Mouse (Mus musculus): ENCODE data around the gene Tfap2b. TPM values are rescaled to one million over a fixed set of nuclear protein-coding genes. Genes with fewer than 3 reads are reported as not detected.

Gene Tfap2b
- polyA plus RNA-seq, 1 experiment from 2014 or later: 78.3 TPM

GRCm38 (mm10) chr1:19234432-19235205 is 25.9 kb downstream of the Tfap2b start:
- no peak for ATAC-seq (ENCODE audit: low FRiP score, low read depth)
- H3K4me2 ChIP-seq: no peak overlapping the region
- no peaks in the 10 kb centered on the region for H3K9me3 ChIP-seq
- no peaks in the 10 kb centered on the region for H3K36me3 ChIP-seq
- no peak overlapping the region for H3K4me3 ChIP-seq
- WGBS: 4% methylated on average over 31 of the region's 31 CpGs
- H3K9ac ChIP-seq: no peak overlapping the region
- peaks cover 75% of the 10 kb centered on the region for H3K27me3 ChIP-seq
- H3K27ac ChIP-seq (replicated peaks): no peak overlapping the region
- H3K4me1 ChIP-seq (replicated peaks): no peaks in the 10 kb centered on the region

GRCm38 (mm10) chr1:19236051-19236450 is 27.3 kb downstream of the Tfap2b start:
- H3K36me3 ChIP-seq: no peaks in the 10 kb centered on the region
- H3K4me2 ChIP-seq: no peak overlapping the region
- H3K4me3 ChIP-seq: no peak overlapping the region
- H3K4me1 ChIP-seq (replicated peaks): peaks cover 4% of the 10 kb centered on the region
- H3K9me3 ChIP-seq: no peaks in the 10 kb centered on the region
- 6% methylated on average over 5 of the region's 5 CpGs for WGBS
- H3K9ac ChIP-seq: no peak overlapping the region
- H3K27ac ChIP-seq (replicated peaks): no peak overlapping the region
- ATAC-seq (ENCODE audit: low FRiP score, low read depth): no peak
- H3K27me3 ChIP-seq: peaks cover 79% of the 10 kb centered on the region

GRCm38 (mm10) chr1:19236591-19236990 is 27.9 kb downstream of the Tfap2b start:
- no peak overlapping the region for H3K4me2 ChIP-seq
- peaks cover 9% of the 10 kb centered on the region for H3K4me1 ChIP-seq (replicated peaks)
- H3K9ac ChIP-seq: no peak overlapping the region
- peaks cover 78% of the 10 kb centered on the region for H3K27me3 ChIP-seq
- H3K27ac ChIP-seq (replicated peaks): no peak overlapping the region
- no peaks in the 10 kb centered on the region for H3K9me3 ChIP-seq
- no peaks in the 10 kb centered on the region for H3K36me3 ChIP-seq
- no peak overlapping the region for H3K4me3 ChIP-seq
- WGBS: 3% methylated on average over 21 of the region's 21 CpGs
- peak; percentile 25; the same call in 1 of the 2 replicates for ATAC-seq (ENCODE audit: low FRiP score, low read depth)

GRCm38 (mm10) chr1:19237061-19237460 is 28.3 kb downstream of the Tfap2b start:
- 9% methylated on average over 9 of the region's 9 CpGs for WGBS
- H3K36me3 ChIP-seq: no peaks in the 10 kb centered on the region
- no peaks in the 10 kb centered on the region for H3K9me3 ChIP-seq
- ATAC-seq (ENCODE audit: low FRiP score, low read depth): no peak
- H3K27me3 ChIP-seq: peaks cover 80% of the 10 kb centered on the region
- H3K9ac ChIP-seq: no peak overlapping the region
- H3K4me3 ChIP-seq: no peak overlapping the region
- H3K4me2 ChIP-seq: no peak overlapping the region
- H3K27ac ChIP-seq (replicated peaks): no peak overlapping the region
- peaks cover 9% of the 10 kb centered on the region for H3K4me1 ChIP-seq (replicated peaks)

GRCm38 (mm10) chr1:19237721-19238410 is 29.2 kb downstream of the Tfap2b start:
- WGBS: 9% methylated on average over 8 of the region's 8 CpGs
- peaks cover 9% of the 10 kb centered on the region for H3K4me1 ChIP-seq (replicated peaks)
- no peaks in the 10 kb centered on the region for H3K9me3 ChIP-seq
- no peak overlapping the region for H3K4me2 ChIP-seq
- no peaks in the 10 kb centered on the region for H3K36me3 ChIP-seq
- no peak overlapping the region for H3K27ac ChIP-seq (replicated peaks)
- H3K4me3 ChIP-seq: no peak overlapping the region
- no peak overlapping the region for H3K9ac ChIP-seq
- no peak for ATAC-seq (ENCODE audit: low FRiP score, low read depth)
- peaks cover 81% of the 10 kb centered on the region for H3K27me3 ChIP-seq

- no peak overlapping the region for H3K9ac ChIP-seq
- no peak overlapping the region for H3K4me2 ChIP-seq
- H3K36me3 ChIP-seq: no peaks in the 10 kb centered on the region
- H3K4me3 ChIP-seq: no peak overlapping the region
- H3K27me3 ChIP-seq: peaks cover 83% of the 10 kb centered on the region
- no peaks in the 10 kb centered on the region for H3K9me3 ChIP-seq
- peaks cover 9% of the 10 kb centered on the region for H3K4me1 ChIP-seq (replicated peaks)
- no peak overlapping the region for H3K27ac ChIP-seq (replicated peaks)
- no peak for ATAC-seq (ENCODE audit: low FRiP score, low read depth)
These were observed 31.3 kb downstream of the Tfap2b start for GRCm38 (mm10) chr1:19240054-19240453.

GRCm38 (mm10) chr1:19241316-19241715 is 32.6 kb downstream of the Tfap2b start:
- no peak overlapping the region for H3K9ac ChIP-seq
- H3K4me3 ChIP-seq: peak overlapping the region; percentile 20
- H3K9me3 ChIP-seq: no peaks in the 10 kb centered on the region
- no peak overlapping the region for H3K27ac ChIP-seq (replicated peaks)
- peak overlapping the region; percentile 52 for H3K4me2 ChIP-seq
- no peaks in the 10 kb centered on the region for H3K36me3 ChIP-seq
- H3K27me3 ChIP-seq: peaks cover 71% of the 10 kb centered on the region
- 0 out of 2 replicates have a peak, but pooled peaks have one; percentile 46 for ATAC-seq (ENCODE audit: low FRiP score, low read depth)
- 1% methylated on average over 18 of the region's 20 CpGs for WGBS
- H3K4me1 ChIP-seq (replicated peaks): peaks cover 9% of the 10 kb centered on the region

- H3K4me3 ChIP-seq: no peak overlapping the region
- WGBS: 7% methylated on average over 8 of the region's 8 CpGs
- no peak for ATAC-seq (ENCODE audit: low FRiP score, low read depth)
- no peaks in the 10 kb centered on the region for H3K36me3 ChIP-seq
- peaks cover 65% of the 10 kb centered on the region for H3K27me3 ChIP-seq
- H3K9me3 ChIP-seq: no peaks in the 10 kb centered on the region
- H3K4me2 ChIP-seq: no peak overlapping the region
- H3K4me1 ChIP-seq (replicated peaks): peaks cover 9% of the 10 kb centered on the region
- no peak overlapping the region for H3K27ac ChIP-seq (replicated peaks)
- H3K9ac ChIP-seq: no peak overlapping the region
These were observed 33.3 kb downstream of the Tfap2b start for GRCm38 (mm10) chr1:19242021-19242420.

- Histone ChIP-seq H3K27me3 (peaks cover 42% of the 10 kb centered on the region), H3K36me3 (no peaks in the 10 kb centered on the region), H3K27ac (replicated peaks) (no peak overlapping the region), H3K4me3 (no peak overlapping the region), H3K9ac (no peak overlapping the region), H3K4me1 (replicated peaks) (peaks cover 9% of the 10 kb centered on the region), H3K4me2 (no peak overlapping the region), H3K9me3 (no peaks in the 10 kb centered on the region)
- ATAC-seq (ENCODE audit: low FRiP score, low read depth): peak; percentile 86
- 13% methylated on average over 4 of the region's 4 CpGs for whole genome bisulfite sequencing
These were observed 36.3 kb downstream of the Tfap2b start for GRCm38 (mm10) chr1:19245032-19245431.

GRCm38 (mm10) chr1:19251286-19251685 is 42.6 kb downstream of the Tfap2b start:
- H3K9me3 ChIP-seq: no peaks in the 10 kb centered on the region
- H3K36me3 ChIP-seq: no peaks in the 10 kb centered on the region
- no peaks in the 10 kb centered on the region for H3K27me3 ChIP-seq
- ATAC-seq (ENCODE audit: low FRiP score, low read depth): no peak
- H3K4me3 ChIP-seq: no peak overlapping the region
- no peaks in the 10 kb centered on the region for H3K4me1 ChIP-seq (replicated peaks)
- no peak overlapping the region for H3K27ac ChIP-seq (replicated peaks)
- WGBS: 27% methylated on average over 6 of the region's 6 CpGs
- no peak overlapping the region for H3K4me2 ChIP-seq
- H3K9ac ChIP-seq: no peak overlapping the region

GRCm38 (mm10) chr1:19269596-19269995 is 60.9 kb downstream of the Tfap2b start:
- 84% methylated on average over 1 of the region's 1 CpGs for whole genome bisulfite sequencing
- H3K36me3 ChIP-seq: no peaks in the 10 kb centered on the region
- no peak for ATAC-seq (ENCODE audit: low FRiP score, low read depth)

More at GRCm38 (mm10) chr1:19269596-19269995, 60.9 kb downstream of the Tfap2b start:
- H3K4me3 ChIP-seq: no peak overlapping the region
- H3K4me2 ChIP-seq: no peak overlapping the region
- no peak overlapping the region for H3K9ac ChIP-seq
- H3K4me1 ChIP-seq (replicated peaks): no peaks in the 10 kb centered on the region
- no peaks in the 10 kb centered on the region for H3K27me3 ChIP-seq
- no peaks in the 10 kb centered on the region for H3K9me3 ChIP-seq
- no peak overlapping the region for H3K27ac ChIP-seq (replicated peaks)

Measured in hindbrain, embryonic 15.5 days (tissue).